Mouse (Mus musculus) lung, embryonic 16.5 days (tissue): ENCODE data around the gene Cetn4. TPM values are rescaled to one million over a fixed set of nuclear protein-coding genes. Genes with fewer than 3 reads are reported as not detected.

Source experiments
- ATAC-seq: fragments of 200-750 bp; cut with Nextera tagmentation; 2 replicates; pipeline ENCODE4 v1.8.0; 2017; ENCODE audit warnings: low read depth, mild to moderate bottlenecking, moderate library complexity
- H3K27ac ChIP-seq: fragments of 300-500 bp; sonication (generic); 2 replicates; pipeline ENCODE4 v1.5.1; 2014; ENCODE audit warnings: mild to moderate bottlenecking, control low read depth, low read length
- H3K27me3 ChIP-seq: fragments of 300-500 bp; sonication (generic); 2 replicates; pipeline ENCODE4 v1.6.1; 2014; ENCODE audit warnings: low read depth, low read length, mixed read lengths; ENCODE audit not compliant: control insufficient read depth, insufficient read depth
- H3K36me3 ChIP-seq: fragments of 300-500 bp; sonication (generic); 2 replicates; pipeline ENCODE4 v1.6.1; 2014; ENCODE audit warnings: low read length; ENCODE audit not compliant: control insufficient read depth, insufficient read depth
- H3K4me1 ChIP-seq: fragments of 300-500 bp; sonication (generic); replicated peaks from 2 replicates; pipeline ENCODE4 v1.6.1; 2014; ENCODE audit warnings: low read length, mixed read lengths; ENCODE audit not compliant: control insufficient read depth, insufficient read depth
- H3K4me2 ChIP-seq: fragments of 300-500 bp; sonication (generic); 2 replicates; pipeline ENCODE4 v1.6.1; 2014; ENCODE audit warnings: low read depth, low read length, control low read depth
- H3K4me3 ChIP-seq: fragments of 300-500 bp; sonication (generic); 2 replicates; pipeline ENCODE4 v1.5.1; 2014; ENCODE audit warnings: mild to moderate bottlenecking, low read length, control low read depth
- H3K9ac ChIP-seq: fragments of 300-500 bp; sonication (generic); 2 replicates; pipeline ENCODE4 v1.6.1; 2014; ENCODE audit warnings: low read length, control low read depth
- H3K9me3 ChIP-seq: fragments of 300-500 bp; sonication (generic); 2 replicates; pipeline ENCODE4 v1.6.1; 2016; ENCODE audit warnings: low read length; ENCODE audit not compliant: control insufficient read depth
- WGBS: fragments of 180-500 bp; shearing (Covaris S2); extraction: QIAGEN DNeasy Blood & Tissue Kit; methylation state at CpG from one replicate; pipeline ENCODE4 v1.1.7; 2014; 5-methylcytosine and 5-hydroxymethylcytosine counted together
- polyA plus RNA-seq: library from polyadenylated mRNA; unstranded; fragments of >200 nt; fragmentation: Nextera tagmentation; extraction: Ambion mirVana; gene quantifications from 2 replicates; pipeline ENCODE4 v1.2.1, GENCODE M21; 2015

Cetn4 gene
- 9.2 and 10.0 TPM in 2 replicates for polyA plus RNA-seq

- Histone ChIP-seq H3K4me2 (peak within 1 kb of the TSS; percentile 56), H3K36me3 (no peaks in the 10 kb centered on the region), H3K9ac (peak within 1 kb of the TSS; percentile 90), H3K4me3 (peak within 1 kb of the TSS; percentile 77), H3K27ac (peak within 1 kb of the TSS; percentile 66), H3K27me3 (no peaks in the 10 kb centered on the region), H3K9me3 (no peaks in the 10 kb centered on the region), H3K4me1 (0 out of 2 replicates have a peak, but pooled peaks cover 9% of the 10 kb centered on the region)
- ATAC-seq: peak; percentile 99
- WGBS: 0% methylated on average over 38 of the region's 54 CpGs
Measured at GRCm38 (mm10) chr3:37312370-37312941, at the start of gene Cetn4, which contains the start of gene Bbs12. TSS of gene Cetn4 (minus strand) at chr3:37312708. TSS of gene Bbs12 (plus strand) at chr3:37312554.

- no peaks in the 10 kb centered on the region for H3K27me3 ChIP-seq
- H3K4me3 ChIP-seq: no peak overlapping the region
- H3K9ac ChIP-seq: no peak overlapping the region
- no peaks in the 10 kb centered on the region for H3K36me3 ChIP-seq
- H3K4me2 ChIP-seq: 0 out of 2 replicates have a peak overlapping the region, but pooled peaks have one; percentile 2
- H3K4me1 ChIP-seq: no peaks in the 10 kb centered on the region; the same call in 1 of the 2 replicates
- WGBS: 40% methylated on average over 9 of the region's 9 CpGs
- ATAC-seq: peak; percentile 71
- H3K9me3 ChIP-seq: no peaks in the 10 kb centered on the region
- peak overlapping the region; percentile 2; the same call in 1 of the 2 replicates for H3K27ac ChIP-seq
Measured at GRCm38 (mm10) chr3:37360729-37361128, 48.2 kb upstream of the Cetn4 start.

- Histone ChIP-seq H3K27ac (no peak overlapping the region), H3K4me2 (no peak overlapping the region), H3K9ac (no peak overlapping the region), H3K27me3 (no peaks in the 10 kb centered on the region; the same call in 1 of the 2 replicates), H3K9me3 (no peaks in the 10 kb centered on the region), H3K36me3 (no peaks in the 10 kb centered on the region), H3K4me3 (no peak overlapping the region), H3K4me1 (peaks cover 7% of the 10 kb centered on the region)
- ATAC-seq: peak; percentile 44; the same call in 1 of the 2 replicates
- WGBS: 53% methylated on average over 1 of the region's 1 CpGs
Measured at GRCm38 (mm10) chr3:37354737-37355136, 42.2 kb upstream of the Cetn4 start.

DNA sequence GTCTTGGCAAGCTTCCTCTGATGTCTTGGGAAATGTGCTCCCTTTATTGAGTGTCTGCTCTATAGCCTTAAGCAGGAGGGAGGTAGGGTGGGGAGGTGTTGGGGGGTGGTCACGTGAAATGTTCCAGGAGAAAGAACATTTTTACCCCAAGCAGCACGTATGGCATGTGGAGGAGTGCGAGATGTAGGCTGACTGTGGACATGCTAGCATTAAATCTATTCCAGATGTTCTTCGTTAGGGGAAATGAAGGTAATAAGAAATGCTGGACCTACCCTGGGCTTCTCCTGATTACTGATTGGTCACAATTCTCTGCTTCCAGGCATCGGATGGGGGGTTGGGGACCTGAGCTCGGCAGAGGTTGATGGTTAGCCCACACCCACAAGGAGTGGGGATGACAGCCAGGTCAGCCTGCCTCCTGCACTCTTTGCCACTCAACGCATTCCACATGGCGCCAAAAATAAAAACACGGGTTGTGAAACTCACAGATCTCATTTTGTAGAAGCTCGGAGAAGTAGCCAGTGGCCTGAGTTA is 41.5 kb upstream of the Cetn4 start:
- Histone ChIP-seq H3K4me3 (no peak overlapping the region), H3K9ac (no peak overlapping the region), H3K4me2 (no peak overlapping the region), H3K27me3 (peaks cover 2% of the 10 kb centered on the region; the same call in 1 of the 2 replicates), H3K36me3 (no peaks in the 10 kb centered on the region), H3K27ac (peak overlapping the region; percentile 1; the same call in 1 of the 2 replicates), H3K9me3 (no peaks in the 10 kb centered on the region), H3K4me1 (peaks cover 13% of the 10 kb centered on the region)
- WGBS: 71% methylated on average over 10 of the region's 10 CpGs
- ATAC-seq: 0 out of 2 replicates have a peak, but pooled peaks have one; percentile 31

DNA sequence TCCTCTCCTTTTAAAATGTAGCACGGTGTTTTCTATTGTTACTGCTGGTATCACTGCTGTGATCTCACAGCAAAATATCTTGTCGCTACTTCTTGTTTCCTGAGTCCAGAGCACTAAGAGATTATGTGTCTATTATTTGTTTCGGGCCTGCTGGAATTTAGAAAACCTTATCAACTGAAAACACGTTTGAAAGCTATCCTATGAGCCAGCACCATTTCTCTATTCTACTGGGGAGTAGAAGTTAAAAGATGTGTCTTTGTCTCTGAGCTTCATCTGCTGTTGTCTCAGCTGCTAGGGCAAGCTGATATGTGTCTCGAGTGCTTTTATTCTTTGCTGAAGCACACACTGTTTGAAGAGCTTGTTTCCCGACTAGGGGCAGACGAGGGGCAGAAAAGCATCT is 37.9 kb upstream of the Cetn4 start:
- no peaks in the 10 kb centered on the region for H3K36me3 ChIP-seq
- no peaks in the 10 kb centered on the region for H3K9me3 ChIP-seq
- H3K27ac ChIP-seq: no peak overlapping the region
- H3K4me2 ChIP-seq: no peak overlapping the region
- WGBS: 39% methylated on average over 7 of the region's 7 CpGs
- H3K4me1 ChIP-seq: peaks cover 22% of the 10 kb centered on the region
- ATAC-seq: no peak
- no peak overlapping the region for H3K4me3 ChIP-seq
- H3K9ac ChIP-seq: no peak overlapping the region
- H3K27me3 ChIP-seq: peaks cover 9% of the 10 kb centered on the region; the same call in 1 of the 2 replicates

- ATAC-seq: no peak
- 11% methylated on average over 8 of the region's 8 CpGs for WGBS
- peak overlapping the region; percentile 97 for H3K4me2 ChIP-seq
- H3K9ac ChIP-seq: peak overlapping the region; percentile 85
- H3K9me3 ChIP-seq: no peaks in the 10 kb centered on the region
- H3K4me1 ChIP-seq: peaks cover 18% of the 10 kb centered on the region
- H3K4me3 ChIP-seq: peak overlapping the region; percentile 75
- H3K36me3 ChIP-seq: no peaks in the 10 kb centered on the region
- peaks cover 9% of the 10 kb centered on the region; the same call in 1 of the 2 replicates for H3K27me3 ChIP-seq
- no peak overlapping the region for H3K27ac ChIP-seq
Measured at GRCm38 (mm10) chr3:37349166-37349548, 36.6 kb upstream of the Cetn4 start.

GRCm38 (mm10) chr3:37348221-37349165 is 36.0 kb upstream of the Cetn4 start, which contains the start of gene Fgf2:
TSS of gene Fgf2 (plus strand) at chr3:37348346.
- H3K27me3 ChIP-seq: peaks cover 9% of the 10 kb centered on the region; the same call in 1 of the 2 replicates
- WGBS: under 1% methylated on average over 64 of the region's 75 CpGs
- H3K4me1 ChIP-seq: peaks cover 17% of the 10 kb centered on the region
- ATAC-seq: peak; percentile 77
- H3K4me3 ChIP-seq: peak within 1 kb of the TSS; percentile 75
- H3K9ac ChIP-seq: peak within 1 kb of the TSS; percentile 85
- no peaks in the 10 kb centered on the region for H3K9me3 ChIP-seq
- peak within 1 kb of the TSS; percentile 43 for H3K27ac ChIP-seq
- H3K36me3 ChIP-seq: no peaks in the 10 kb centered on the region
- peak within 1 kb of the TSS; percentile 97 for H3K4me2 ChIP-seq

DNA sequence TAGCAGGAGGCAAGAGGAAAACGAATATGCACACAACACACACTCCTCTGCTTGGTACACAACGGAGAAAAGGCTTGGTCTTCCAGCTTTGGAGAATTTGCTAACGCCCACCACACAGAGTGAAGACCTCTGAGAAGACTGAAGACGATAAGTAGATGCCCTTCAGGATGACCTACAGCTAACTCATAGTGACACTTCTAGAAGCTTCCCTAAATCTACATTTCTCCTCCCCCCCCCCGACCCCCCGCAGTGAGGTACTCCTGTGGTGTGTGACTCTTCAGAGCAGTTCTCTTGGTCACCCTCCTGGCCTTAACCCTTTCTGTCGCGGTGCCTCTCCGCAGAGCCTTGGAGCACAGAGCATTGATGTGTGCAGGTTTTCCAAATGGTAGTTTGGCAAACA is 35.2 kb upstream of the Cetn4 start:
- Histone ChIP-seq H3K4me1 (peaks cover 17% of the 10 kb centered on the region), H3K36me3 (no peaks in the 10 kb centered on the region), H3K27ac (no peak overlapping the region), H3K9me3 (no peaks in the 10 kb centered on the region), H3K4me3 (peak overlapping the region; percentile 75), H3K9ac (peak overlapping the region; percentile 85; the same call in 1 of the 2 replicates), H3K27me3 (peaks cover 9% of the 10 kb centered on the region; the same call in 1 of the 2 replicates), H3K4me2 (peak overlapping the region; percentile 97)
- no peak for ATAC-seq
- 34% methylated on average over 9 of the region's 9 CpGs for WGBS
